ENCODE assay signal across 19 mouse cellular contexts in the genomic region with DNA sequence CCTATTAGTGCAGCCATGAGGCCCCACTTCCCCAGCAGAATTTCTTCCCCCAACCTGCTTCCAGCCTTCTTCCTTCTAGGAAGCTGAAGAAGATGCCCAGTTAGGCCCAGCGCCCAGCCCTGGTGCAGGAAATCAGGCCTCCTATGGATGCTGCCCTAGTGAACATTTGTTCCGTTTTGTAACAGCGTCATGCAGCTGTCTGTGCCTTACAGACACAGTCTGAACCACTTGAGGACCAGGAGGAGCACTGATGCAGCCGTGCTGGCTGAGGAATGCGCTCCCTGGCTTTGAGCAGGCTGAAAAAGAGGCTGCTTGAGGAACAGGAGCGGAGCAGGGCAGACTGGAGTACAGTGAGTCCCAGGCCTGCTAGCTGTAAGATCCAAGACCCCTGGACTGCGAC. TPM values are rescaled to one million over a fixed set of nuclear protein-coding genes. Genes with fewer than 3 reads are reported as not detected.
"Had no signal": no experiment of that assay in that cellular context is flagged by ENCODE, and none has a peak within 500 bp of the region (broad histone marks: within the 10 kb centered on the region; RNA-seq: fewer than 3 reads in every experiment).

No protein-coding gene starts in this region.

- ATAC-seq: liver, embryonic 12.5 days; midbrain, embryonic 16.5 days had no signal

- DNase-seq: kidney, postnatal 25 days; lung, embryonic 14.5 days; lung, postnatal 10 days; lung, postnatal 4 days; right cerebral cortex, postnatal 14 days; thymus, adult 2 months; thymus, postnatal 25 days had no signal

- H3K9ac ChIP-seq: limb, embryonic 15.5 days; liver, embryonic 12.5 days; lung, embryonic 14.5 days; stomach, embryonic 15.5 days had no signal

- H3K4me2 ChIP-seq: limb, embryonic 15.5 days; liver, embryonic 12.5 days; lung, embryonic 14.5 days; midbrain, embryonic 11.5 days; stomach, embryonic 15.5 days had no signal

- H3K27ac ChIP-seq: left cerebral cortex, adult 2 months; limb, embryonic 15.5 days; liver, embryonic 12.5 days; stomach, embryonic 15.5 days had no signal

- H3K27me3 ChIP-seq: limb, embryonic 15.5 days; stomach, embryonic 15.5 days had no signal

- H3K36me3 ChIP-seq: limb, embryonic 15.5 days; liver, embryonic 12.5 days; stomach, embryonic 15.5 days had no signal

- H3K4me3 ChIP-seq: left cerebral cortex, adult 2 months; limb, embryonic 15.5 days; liver, embryonic 12.5 days; stomach, embryonic 15.5 days had no signal

- H3K9me3 ChIP-seq: limb, embryonic 15.5 days; liver, embryonic 12.5 days; stomach, embryonic 15.5 days had no signal

RNA-seq across cellular contexts. Expression of gene 2010003K11Rik, which starts 3.7 kb away (rescaled TPM):
- total RNA-seq: layer of hippocampus, postnatal 25 days; left cerebral cortex, adult 2 months; left cerebral cortex, postnatal 14 days; megakaryocyte, adult 5-6 weeks had no signal
- polyA plus RNA-seq: limb, embryonic 11.5 days; limb, embryonic 15.5 days; liver, embryonic 12.5 days; lung, embryonic 14.5 days; midbrain, embryonic 11.5 days; midbrain, embryonic 16.5 days; neural tube, embryonic 14.5 days; spleen, adult 2 months had no signal

RNA-seq across cellular contexts. Expression of gene Syt12, which starts 17.5 kb away (rescaled TPM):
- total RNA-seq: megakaryocyte, adult 5-6 weeks had no signal

RNA-seq across cellular contexts. Expression of gene Rhod, which starts 55.5 kb away (rescaled TPM):
- total RNA-seq: megakaryocyte, adult 5-6 weeks had no signal
